Mouse (Mus musculus) cerebellum, postnatal 25 days (tissue): ENCODE measurements at regions not wholly inside any gene's neighbourhood (a gene's known extent, or its start where the extent isn't known, plus 50 kb on each side); places are given as distances from the start of the nearest gene placed in this dataset.

ENCODE experiments used
- DNase-seq, 2 experiments: peaks; one replicate each; pipeline ENCODE4 v3.0.0; 2021; ENCODE audit warnings: mixed read lengths in 2 of 2

DNA sequence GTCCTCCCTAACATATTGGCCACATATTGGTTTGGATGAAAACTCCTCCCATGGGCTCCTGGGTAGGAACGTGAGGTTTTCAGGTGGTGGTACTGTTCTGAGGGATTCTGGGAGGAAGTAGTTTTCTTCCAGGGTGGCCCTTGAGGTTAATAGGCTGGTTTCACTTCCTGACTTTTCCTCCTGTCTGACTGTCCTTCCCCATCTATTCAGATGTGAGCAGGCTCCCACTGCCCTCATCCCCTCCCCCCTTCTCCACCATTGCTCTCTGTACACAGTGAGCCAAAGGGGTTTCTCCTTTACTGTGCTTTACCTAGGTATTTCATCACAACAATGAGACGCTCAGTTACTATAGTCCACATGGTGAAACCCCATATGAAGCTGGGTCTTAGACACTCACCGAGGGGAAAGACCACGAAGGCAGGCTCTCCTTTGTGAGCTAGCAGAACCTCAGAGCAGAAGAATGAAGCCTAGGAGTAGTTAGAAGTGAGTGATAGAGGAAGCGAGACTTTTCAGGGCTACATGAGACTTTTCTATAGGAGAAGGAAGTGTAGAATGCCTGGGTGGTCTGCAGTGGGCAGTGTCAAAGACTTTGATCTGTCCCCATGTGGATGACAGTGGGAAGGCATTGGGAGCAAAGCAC lies 135.3 kb downstream of the Cd83 start:
- DNase-seq = no peak

DNA sequence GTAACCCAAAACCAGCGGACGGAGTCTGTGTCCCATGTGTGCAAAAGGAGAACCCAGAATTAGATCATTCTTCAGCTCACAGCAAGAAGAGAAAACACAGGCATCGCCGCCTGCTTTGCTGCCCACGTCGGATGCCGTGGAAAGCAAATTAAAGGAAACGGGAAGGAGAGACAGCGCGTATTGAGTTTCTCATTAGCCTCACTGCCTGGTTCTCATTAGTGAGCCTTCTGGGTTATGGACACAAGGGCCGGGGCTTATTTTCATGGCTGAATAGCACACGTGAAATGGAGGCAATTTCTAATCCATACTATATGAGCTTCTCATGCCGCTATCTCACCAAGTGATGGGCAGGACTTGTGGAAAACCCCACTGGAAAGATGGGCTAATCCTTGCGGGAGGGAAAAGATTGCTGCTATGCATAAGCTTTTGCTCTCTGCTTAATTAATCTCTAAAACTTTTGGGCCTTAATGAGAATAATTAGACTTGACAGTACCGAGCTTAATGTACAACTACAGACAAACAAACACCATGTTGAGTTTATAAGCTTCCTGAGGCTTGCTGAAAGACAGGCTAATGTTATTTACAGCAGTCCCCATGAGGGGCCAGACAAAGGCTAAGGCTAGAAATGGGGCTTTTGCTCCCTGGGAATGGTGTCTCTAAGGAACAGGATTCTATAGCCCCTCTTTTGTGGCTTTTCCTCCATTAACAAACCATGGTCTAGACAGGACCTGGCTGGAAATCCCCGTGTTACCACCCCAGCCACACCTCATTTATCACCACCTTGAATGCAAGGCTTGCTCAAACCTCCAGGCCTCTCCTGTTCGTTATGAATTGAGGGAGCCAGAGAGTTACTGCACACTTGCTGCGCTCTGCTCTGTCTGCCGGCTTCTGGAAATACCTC lies 145.8 kb downstream of the Cd83 start:
- no peak for DNase-seq

DNA sequence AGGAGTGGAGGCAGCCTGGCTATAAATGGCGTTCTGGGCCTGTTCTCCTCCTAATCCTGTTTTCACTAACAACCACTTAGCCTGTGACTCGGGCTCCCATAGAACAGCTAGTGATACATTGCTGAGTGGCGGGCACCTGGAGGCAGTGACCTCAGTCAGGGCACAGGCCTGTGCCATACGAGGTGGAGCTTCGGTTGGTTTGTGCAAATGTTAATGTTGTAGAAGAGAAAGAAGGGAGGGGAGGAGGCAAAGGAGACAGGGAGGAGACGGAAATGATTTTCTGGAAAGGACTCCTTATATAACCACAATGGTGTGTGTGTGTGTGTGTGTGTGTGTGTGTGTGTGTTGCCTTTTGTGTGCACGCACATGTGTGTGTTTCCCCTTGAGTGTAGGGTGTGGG lies 148.4 kb downstream of the Cd83 start:
- DNase-seq = no peak

DNA sequence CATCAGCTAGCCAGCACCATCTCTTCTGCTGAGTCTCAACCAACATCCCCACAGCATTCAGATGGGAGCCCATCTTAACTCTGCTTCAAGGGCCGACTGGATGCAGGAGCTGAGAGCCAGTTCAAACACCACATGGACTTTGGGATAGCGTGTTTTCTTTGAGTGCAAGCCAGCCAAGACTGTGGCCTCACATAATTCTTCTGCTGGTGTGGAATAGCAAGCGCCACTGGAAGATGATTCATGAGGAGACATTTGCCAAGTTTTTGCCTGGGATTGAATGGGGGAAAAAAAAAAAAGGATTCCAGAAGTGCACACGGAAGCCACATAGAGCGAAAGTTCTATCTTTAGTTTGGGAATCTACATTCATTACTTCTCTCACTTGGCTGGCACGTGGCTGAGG lies 150.7 kb downstream of the Cd83 start:
- DNase-seq = no peak

DNA sequence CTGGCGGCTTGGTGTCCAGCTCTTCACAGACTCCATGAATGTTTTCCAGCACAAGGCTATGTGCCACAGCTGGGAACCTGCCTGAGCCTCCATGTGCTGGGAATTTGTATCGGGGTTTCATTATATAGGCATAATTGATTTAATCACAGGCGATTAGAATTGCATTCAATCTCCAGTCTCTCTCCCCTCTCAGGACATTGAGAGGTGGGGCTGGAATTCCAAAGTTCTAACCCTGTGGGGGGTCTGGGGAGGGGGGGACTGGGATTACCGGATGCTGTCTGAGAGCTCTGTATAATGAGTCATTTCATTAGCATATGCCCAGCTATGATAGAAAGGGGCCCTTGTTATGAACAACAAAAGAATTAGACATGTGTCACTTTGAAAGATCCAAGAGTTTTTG lies 151.9 kb downstream of the Cd83 start:
- no peak for DNase-seq

DNA sequence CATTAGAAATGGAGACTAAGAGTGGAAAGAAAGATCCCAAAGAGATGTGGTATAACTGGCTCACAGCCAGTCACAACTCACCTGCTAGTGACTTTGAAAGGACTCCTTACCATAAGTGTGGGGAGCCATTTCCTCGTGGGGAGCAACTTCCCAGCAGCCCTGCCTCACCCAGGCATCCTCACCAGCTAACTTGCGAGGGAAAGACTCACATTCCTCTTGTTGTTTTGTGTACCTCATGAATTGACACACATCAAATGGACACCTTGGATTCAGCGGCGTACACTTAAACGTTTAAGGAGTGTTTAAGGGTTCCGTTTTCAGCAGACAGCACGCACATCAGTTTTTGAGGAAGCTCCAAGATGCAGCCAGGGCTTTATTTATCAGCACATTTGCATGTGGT lies 154.0 kb downstream of the Cd83 start:
- DNase-seq = no peak

DNA sequence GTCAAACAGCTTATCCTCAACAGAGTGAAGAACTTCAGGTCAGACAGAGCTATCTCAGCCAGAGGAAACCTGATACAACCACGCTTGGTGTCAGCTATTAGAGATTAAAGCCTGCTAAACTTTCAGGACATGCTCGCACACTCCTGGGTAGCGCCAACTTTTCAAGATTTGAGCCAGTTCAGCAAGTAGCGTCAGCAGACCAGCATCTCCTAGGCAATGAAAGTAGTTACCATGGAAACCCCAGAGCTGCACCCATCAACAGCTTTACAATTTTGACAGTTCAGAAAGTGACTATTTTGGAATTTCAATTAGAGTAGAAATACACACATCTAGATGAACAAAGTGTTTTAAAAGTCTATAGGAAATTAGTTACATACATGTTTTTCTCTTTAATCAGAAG lies 154.8 kb downstream of the Cd83 start:
- DNase-seq = no peak

DNA sequence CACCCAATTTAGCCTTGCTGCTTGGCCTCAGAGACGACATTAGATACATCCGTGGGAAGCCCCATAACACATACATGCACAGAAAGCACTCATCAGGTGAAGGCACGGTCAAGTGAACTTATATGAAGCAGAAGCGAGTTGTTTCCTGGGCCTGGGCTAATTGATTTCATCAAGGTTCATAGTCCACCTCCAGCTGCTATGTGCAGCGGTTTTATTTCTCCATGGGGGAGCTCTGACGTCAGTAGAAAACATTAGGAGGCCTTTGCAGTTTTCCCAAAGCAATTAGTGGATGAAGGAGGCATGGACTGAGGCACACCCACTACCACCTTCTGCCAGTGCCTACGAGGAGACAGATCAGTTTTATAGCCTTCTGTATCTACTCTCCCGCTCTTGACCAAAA lies 157.2 kb downstream of the Cd83 start:
- no peak for DNase-seq

DNA sequence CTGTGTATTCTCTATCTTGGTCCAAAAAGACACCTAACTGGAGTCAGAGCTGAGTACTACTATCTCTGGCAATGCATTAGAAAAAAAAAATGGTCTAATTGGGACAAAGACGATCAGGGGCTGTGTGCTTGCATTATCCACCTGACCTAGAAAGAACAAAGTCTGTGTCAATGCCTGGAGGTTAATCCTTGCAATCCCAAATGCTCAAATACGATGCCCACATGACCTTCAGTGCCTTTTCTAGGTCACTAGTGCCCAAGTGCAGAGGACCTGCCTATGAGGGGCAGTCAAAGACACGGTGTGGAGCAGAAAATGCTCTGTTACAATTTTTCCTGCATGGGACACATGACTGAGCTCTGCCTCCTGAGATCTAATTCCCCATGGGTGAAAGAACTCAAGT lies 164.0 kb downstream of the Cd83 start:
- no peak for DNase-seq

DNA sequence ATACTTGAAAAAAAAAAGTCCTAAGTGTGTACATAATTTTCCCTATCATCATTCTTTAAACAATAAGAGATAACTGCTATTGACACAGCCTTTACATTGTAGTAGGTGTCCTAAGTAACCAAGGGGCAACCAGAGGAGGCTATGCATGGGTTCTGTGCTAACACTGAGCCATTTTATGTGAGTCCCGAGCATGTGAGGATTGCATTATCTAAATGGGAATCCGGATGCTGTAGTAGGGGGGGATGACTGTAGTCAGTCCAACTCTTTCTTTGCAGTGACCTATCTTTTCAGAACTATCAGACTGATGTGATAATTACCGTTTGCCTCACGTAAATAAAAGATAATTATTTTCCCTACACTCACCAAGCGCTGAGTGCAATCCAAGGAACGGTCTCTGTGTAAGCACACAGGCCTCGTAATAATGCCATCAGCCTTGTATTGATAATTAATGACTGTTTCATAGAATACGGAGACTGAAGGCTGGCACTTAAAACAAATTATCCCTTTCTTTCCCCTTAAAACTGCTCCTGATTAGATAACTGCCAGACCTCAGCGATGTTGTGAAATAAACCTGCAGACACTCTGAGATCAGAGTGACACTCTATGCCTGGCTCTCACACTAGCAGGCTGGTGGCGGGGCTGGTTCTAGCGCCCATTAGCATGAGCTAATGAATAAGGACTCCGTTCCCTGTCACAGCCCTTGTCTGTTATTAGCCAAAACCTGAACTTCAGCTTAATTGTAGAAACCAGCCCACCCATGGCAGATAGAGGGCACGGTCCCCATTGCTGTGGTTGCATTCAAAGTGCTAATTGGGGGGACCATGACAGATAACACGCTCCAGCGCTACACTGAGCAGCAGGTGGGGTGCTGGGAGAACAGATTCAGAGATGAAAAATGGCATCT lies 165.4 kb downstream of the Cd83 start:
- no peak for DNase-seq

DNA sequence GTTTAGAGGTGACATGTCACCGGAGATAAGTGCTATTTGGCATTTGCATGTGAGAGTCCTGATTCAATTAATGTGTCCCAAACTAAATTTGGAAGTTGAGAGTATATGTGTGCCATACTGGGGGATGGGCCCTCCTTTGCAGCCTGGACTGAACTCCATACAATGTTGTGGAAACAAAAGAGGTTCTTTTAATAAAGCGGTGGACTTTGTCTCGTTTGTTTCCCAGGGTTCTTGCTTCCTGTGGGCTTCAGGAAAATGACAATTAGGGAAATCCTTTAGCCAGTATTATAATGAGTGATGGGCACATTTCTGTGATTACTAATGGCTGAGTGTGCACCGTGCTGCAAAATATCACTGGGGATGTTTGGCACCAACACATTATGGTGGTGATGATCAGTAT lies 167.9 kb downstream of the Cd83 start:
- no peak for DNase-seq

DNA sequence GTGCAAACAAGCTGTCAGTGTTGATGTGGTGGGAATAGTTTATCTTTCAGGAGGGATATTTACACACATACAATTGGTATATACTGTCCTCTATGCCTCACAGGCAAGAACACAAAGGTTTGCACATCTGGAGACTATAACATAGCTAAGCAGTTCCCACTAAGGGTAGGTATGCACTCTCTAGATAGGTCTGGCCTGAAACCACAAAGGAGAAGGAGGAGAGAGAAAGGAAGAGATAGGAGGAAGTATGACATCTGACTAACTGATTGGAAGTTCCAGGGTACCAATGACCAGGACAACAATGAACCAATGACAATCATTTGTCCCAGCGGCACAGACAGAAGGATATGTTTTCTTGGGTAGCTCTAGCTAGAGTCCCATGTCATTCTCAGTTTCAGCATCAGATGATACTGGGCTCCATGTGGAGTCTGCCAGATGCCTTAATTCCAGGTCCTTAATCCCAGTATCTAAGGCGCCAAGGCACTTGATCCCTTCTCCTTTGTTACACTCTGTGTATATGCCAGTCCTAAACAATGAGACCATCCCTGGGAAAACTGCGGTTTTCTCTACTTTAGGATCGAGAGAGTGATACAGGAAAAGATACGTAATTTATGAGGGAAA lies 168.5 kb downstream of the Cd83 start:
- no peak for DNase-seq

DNA sequence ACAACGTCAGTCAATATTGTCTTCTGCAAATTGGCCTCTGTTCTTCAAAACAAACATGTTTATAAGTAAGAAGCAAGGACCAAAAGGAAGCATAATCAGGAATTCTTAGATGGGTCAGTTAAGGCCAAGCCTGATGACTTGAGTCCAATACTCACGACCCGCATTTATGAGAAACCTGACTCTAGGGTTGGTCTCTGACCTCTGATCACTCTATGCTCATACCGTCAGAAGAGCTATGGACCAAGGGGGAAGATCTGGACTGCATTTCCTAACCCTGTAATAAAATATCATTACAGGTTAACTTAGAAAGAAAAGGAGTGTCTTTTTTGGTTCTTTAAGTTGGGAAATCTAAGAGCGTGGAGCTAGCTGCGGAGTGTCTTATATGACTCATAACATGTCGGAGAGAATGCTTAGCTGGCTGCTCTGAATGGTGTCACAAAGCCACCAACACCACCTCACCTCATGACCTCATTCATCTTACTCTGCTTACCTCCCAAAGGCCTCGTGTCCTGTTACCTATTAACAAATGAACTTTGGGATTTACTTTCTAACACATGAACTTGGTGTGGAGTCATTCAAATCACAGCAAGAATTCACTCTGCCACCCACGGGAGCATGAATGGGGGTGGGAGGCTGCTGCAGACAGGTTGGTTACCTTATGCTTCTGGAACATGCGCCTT lies 170.3 kb downstream of the Cd83 start:
- no peak for DNase-seq

DNA sequence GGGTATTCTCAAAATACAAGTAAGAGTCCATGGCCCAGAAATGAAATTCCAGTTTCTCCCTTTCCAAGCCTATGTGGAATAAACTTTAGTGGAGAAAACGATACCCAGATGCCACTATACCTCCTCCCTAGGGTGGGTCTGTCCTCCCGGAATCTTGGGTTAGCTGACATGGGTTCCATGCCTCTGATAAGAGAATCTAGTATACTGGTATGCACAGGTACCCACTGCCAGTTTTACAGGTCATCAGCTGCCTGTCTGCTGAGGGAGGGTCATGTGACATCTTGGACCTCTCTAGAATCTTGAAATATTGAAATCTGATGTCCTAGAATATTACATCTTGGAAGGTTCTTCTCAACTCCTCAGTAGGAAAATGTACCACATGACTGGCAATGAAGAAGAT lies 172.5 kb downstream of the Cd83 start:
- DNase-seq = no peak

DNA sequence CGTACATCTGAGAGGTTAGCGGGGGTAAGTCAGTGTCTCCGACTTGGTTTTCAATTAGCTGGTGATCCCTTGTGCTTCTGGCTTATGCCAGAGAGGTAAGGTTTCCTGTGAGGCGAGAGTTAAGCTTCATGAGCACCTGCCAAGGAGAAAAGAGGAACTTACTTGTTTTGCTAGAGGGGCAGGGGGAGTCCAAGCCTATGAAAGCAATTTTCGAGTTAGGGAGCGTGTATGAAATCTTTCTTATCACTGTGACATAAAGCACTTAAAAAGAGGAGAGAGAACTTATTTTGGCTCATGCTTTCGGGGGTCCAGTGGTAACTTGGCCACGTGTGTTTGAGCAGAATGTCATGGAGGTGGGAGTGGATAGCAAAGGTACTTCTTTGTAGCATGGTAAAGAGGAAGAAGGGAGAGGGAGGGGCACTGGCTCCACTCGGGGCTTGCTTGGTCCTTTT lies 174.6 kb downstream of the Cd83 start:
- no peak for DNase-seq

DNA sequence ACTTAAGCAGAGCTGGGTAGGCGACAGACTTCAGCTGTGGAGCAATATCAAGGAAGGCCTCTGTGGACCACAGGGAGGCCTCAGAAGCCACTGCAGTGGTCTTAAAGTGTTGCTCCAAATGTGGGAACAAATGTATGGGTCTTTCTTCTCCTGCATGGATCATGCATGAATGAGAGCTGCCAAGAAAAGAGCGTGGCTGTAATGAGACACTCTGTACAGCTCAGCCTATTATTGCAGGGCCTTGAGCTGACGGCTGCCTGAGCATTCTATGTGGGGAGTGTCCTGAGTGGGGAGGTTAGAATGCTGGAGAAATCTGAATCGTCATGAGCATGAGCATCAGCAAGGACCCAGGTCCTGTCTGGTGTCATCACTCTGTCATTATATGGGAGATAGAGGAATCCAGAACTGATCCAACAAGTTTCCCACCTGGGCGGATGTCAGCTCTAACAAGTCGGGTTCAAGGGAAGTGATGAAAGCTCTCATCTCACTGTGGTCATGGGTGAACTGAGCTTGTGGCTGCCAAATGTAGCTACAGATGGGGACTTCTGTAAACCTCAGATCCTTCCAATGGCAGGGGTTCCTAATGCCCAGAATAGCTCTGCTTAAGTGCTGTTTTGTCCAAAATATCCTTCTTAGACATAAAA lies 176.6 kb downstream of the Cd83 start:
- no peak for DNase-seq

DNA sequence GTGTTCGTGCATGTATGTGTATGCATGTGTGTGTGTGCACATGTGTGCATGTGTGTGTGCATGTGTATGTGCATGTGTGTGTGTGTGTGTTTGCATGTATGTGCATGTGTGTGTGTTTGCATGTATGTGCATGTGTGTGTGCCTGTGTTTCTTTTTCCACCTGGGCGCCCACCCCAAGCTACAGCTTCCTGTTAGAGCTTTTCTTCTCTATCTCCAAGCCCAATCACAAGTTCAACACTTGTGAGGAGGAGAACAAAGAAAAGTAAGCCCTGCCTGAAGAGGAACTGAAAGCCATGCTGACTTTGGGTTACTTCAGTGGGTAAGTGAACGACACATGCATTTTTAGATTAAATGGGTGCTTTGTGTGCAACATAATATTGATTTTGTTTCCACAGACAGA lies 177.4 kb downstream of the Cd83 start:
- DNase-seq = no peak

DNA sequence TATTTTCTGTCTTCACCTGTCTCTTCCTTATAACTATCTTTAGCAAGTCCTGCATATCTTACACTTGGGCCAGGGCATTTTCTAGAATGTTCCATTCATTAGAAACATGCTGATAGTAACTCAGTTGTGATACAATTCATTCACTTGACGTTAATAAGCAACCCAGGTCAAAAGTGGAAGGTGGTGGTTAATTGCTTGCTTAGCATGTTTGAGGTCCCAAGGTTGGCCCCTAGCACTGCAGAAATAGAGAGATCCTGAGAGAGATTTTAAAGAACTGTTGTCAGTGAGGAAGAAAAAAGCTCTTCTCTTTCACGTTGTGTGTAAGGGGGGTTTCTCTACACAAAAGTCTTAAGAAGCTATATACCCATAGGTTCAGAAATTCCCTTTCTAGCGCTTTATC lies 178.7 kb downstream of the Cd83 start:
- no peak for DNase-seq

DNA sequence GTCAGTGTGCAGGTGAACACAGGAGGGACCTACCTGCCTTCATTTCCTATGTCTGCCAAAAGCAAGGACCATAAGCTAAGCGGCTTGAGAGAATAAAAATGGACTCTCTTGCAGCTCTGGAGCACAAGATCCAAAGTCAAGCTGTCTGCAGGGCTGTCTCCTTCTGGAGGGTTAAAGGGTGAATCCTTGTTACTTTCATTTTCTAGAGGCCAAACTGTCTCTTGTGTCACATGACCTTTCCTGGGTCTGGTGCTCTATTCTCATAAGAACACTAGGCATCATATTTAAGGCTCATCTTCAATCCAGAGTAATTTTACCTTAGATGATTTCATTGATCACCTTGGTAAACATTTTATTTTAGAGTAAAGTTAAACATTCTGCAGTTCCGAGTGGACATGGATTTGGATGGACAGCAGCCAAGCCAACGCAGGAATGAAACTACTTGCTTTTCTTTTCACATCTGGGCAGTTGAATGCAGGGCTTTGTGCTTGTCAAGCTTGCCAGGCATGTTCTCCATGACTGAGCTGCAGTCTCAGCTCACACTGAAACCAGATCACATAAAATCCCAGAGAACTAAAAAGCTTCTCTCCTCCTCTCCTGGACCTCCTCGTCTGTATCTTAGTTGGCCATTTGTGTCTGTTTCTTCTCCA lies 180.8 kb downstream of the Cd83 start:
- no peak for DNase-seq

DNA sequence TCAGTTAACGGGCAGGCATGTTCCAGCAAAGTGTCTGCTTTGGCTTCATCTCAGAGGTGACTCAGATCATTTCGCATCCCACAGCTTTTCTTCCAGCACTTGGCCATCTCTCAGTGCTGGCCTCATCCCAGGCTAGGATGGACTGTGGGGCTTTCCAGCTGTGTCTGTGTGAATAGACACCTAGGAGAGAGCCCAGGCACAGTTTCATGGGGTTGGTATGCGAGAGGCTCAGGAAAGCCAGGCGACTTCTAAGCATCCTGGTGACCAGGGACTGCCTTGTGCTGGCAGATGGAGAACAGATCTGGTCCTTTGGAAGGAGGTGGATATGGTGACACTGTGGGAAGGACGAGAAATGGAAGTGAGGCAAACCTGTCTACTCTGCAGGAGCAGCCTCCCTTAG lies 182.9 kb downstream of the Cd83 start:
- DNase-seq = peak; percentile 54 to 60

DNA sequence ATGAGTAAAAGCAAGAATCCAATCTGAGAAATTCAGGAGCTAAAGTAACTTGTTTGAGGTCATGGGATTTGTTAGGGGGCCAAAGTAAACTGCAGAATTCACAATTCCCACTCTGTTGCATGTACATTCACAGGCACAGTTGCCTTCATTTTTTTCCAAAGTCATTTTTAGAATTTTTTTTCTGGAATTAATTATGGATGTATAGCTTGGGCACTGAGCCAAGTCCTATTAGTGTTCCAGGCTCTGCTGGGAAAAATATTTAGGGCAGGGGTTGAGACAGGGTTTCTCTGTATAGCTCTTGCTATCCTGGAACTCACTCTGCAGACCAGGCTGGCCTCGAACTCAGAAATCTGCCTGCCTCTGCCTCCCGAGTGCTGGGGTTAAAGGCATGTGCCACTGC lies 188.3 kb downstream of the Cd83 start:
- DNase-seq = no peak
